Mouse (Mus musculus): Measurements from ENCODE around the gene Rc3h2.

Rc3h2 gene

DNA sequence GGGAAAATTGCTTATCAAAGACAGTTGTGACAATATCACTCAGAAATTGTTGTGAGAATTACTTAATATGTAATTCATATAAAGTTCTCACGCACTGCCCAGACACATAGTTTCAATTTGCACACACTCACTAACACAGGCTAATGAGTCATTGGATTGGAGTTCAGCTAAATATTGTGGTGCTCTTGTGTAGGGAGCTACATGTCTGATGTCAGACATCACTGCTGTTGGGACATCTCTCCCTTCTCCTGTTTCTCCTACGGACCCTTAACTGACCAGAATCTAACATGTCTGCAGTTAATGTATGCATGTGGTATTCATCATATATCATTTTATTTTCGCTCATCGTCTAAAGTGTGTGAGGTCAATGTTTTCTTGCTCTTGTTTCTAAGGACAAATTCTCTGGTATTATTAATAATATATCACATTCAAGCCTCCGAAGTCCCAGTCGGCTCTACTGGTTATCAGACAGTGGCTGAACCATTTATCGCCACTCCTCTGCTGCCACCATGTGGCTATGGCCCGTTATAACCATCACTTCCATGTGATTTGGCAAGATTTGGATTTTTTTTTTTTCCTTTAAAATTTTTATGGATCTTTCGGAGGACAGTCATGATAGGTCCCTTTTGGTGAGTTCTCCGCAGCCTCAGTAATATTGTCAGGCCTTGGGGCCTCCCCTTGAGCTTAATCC is 84.1 kb downstream of the Rc3h2 start:
- peak; percentile 34 for DNase-seq (ENCODE audit: low spot score)

DNA sequence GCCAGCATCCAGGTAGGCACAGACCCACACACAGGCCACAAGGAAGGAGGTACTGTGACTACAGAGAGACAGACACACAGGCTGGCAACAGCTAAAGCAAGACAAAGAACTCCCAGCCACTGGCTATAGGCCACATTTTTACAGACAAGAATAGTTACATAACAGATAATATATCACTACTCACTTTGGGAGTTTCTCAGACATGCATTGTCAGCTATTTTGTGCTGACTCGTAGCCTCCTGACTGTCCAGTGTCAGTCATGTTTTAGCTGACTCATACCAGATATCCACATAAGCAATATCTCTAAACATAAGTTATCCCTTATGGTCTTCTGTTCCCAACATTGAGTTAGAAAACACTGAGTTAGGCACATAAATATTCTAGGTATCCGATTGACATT is 89.4 kb downstream of the Rc3h2 start:
- no peak for DNase-seq (ENCODE audit: low spot score)

DNA sequence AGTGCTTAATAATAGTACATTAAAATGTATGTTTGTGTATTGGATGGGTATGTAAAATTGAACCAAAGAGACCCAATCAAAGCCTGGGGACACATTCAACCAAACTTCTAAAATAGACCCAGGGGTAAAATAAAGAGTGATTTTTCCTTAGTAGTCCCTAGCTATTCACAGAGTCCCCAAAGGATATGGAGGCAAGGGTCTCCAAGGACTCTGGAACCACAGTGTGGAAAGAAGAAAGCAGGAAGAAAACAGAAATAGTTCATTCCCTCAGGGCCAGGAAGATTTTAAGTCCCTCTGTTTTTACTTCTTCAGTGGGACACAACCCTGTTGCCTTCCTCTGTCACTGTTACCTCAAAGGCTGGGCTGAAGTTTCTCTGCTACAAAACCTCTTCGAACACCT is 96.5 kb downstream of the Rc3h2 start, which contains the start of gene Olfr368:
Gene Olfr368, plus strand, starts transcription at position 301 of the 400 bp plus-strand sequence.
- DNase-seq (ENCODE audit: low spot score) = no peak

Measured in urinary bladder, postnatal 25 days (tissue).